Mouse (Mus musculus): ENCODE results near the gene Tardbp.

Gene Tardbp

GRCm38 (mm10) chr4:148639455-148639854 lies 12.6 kb upstream of the Tardbp start:
- no peak for DNase-seq (ENCODE audit: extremely low spot score)

- no peak for DNase-seq (ENCODE audit: extremely low spot score)
These were observed 11.5 kb upstream of the Tardbp start for GRCm38 (mm10) chr4:148638302-148638701.

GRCm38 (mm10) chr4:148635309-148635708 lies 8.5 kb upstream of the Tardbp start:
- DNase-seq (ENCODE audit: extremely low spot score), result no peak

- no peak for DNase-seq (ENCODE audit: extremely low spot score)
These were observed 6.7 kb upstream of the Tardbp start for GRCm38 (mm10) chr4:148633395-148634061.

GRCm38 (mm10) chr4:148632013-148632692 lies 5.3 kb upstream of the Tardbp start:
- no peak for DNase-seq (ENCODE audit: extremely low spot score)

GRCm38 (mm10) chr4:148627246-148627645 lies 427 bp upstream of the Tardbp start:
- DNase-seq (ENCODE audit: extremely low spot score), result no peak

GRCm38 (mm10) chr4:148625756-148626622 lies 830 bp downstream of the Tardbp start:
- no peak for DNase-seq (ENCODE audit: extremely low spot score)

GRCm38 (mm10) chr4:148625010-148625409 lies 1.8 kb downstream of the Tardbp start:
- DNase-seq (ENCODE audit: extremely low spot score), result no peak

GRCm38 (mm10) chr4:148623609-148624008 lies 3.2 kb downstream of the Tardbp start:
- DNase-seq (ENCODE audit: extremely low spot score), result no peak

GRCm38 (mm10) chr4:148622485-148622884 lies 4.3 kb downstream of the Tardbp start:
- DNase-seq (ENCODE audit: extremely low spot score), result no peak

GRCm38 (mm10) chr4:148620718-148621117 lies 6.1 kb downstream of the Tardbp start:
- no peak for DNase-seq (ENCODE audit: extremely low spot score)

- DNase-seq (ENCODE audit: extremely low spot score), result no peak
These were observed 7.0 kb downstream of the Tardbp start for GRCm38 (mm10) chr4:148619805-148620204.

- DNase-seq (ENCODE audit: extremely low spot score), result no peak
These were observed 13.1 kb downstream of the Tardbp start for GRCm38 (mm10) chr4:148613738-148614137.

- DNase-seq (ENCODE audit: extremely low spot score), result no peak
These were observed 14.3 kb downstream of the Tardbp start for GRCm38 (mm10) chr4:148612557-148612956.

GRCm38 (mm10) chr4:148610631-148611364 lies 16.0 kb downstream of the Tardbp start:
- no peak for DNase-seq (ENCODE audit: extremely low spot score)

- DNase-seq (ENCODE audit: extremely low spot score), result no peak
These were observed 17.0 kb downstream of the Tardbp start for GRCm38 (mm10) chr4:148609805-148610204.

- peak; percentile 57 for DNase-seq (ENCODE audit: extremely low spot score)
These were observed 19.1 kb downstream of the Tardbp start for GRCm38 (mm10) chr4:148607758-148608157.

GRCm38 (mm10) chr4:148604541-148605165 lies 22.2 kb downstream of the Tardbp start:
- peak; percentile 52 for DNase-seq (ENCODE audit: extremely low spot score)

- DNase-seq (ENCODE audit: extremely low spot score), result peak; percentile 1
These were observed 22.7 kb downstream of the Tardbp start for GRCm38 (mm10) chr4:148604141-148604540.

- DNase-seq (ENCODE audit: extremely low spot score), result no peak
These were observed 23.3 kb downstream of the Tardbp start for GRCm38 (mm10) chr4:148603376-148604139.

Data from embryo, embryonic 9.5 days (tissue).